Mouse (Mus musculus): Measurements from ENCODE around the gene Ccdc122.

GRCm38 (mm10) chr14:77033391-77033790 lies 3.2 kb upstream of the Ccdc122 start:
- TF ChIP-seq POLR2A (IDR thresholded peaks at IDR 0.05; ENCODE audit: low read depth, low read length), result no peak
- TF ChIP-seq CTCF (IDR thresholded peaks at IDR 0.05; ENCODE audit: extremely low read depth, insufficient read length, insufficient replicate concordance, low read depth, low read length), result no peak
